Mouse (Mus musculus): ENCODE data around the gene Tent4b.

GRCm38 (mm10) chr8:88183121-88183520, 15.9 kb upstream of the Tent4b start:
- TF ChIP-seq CTCF (IDR thresholded peaks at IDR 0.05; ENCODE audit: borderline replicate concordance, insufficient read depth, low read length), result no peak
- no peak for TF ChIP-seq POLR2A (IDR thresholded peaks at IDR 0.05; ENCODE audit: low read depth, low read length)
